Mouse (Mus musculus) lung, postnatal 0 days (tissue): ENCODE results near the gene Itih3. TPM values are rescaled to one million over a fixed set of nuclear protein-coding genes. Genes with fewer than 3 reads are reported as not detected.

Source experiments
- ATAC-seq: fragments of 200-750 bp; cut with Nextera tagmentation; 2 replicates; pipeline ENCODE4 v1.8.0; 2017; ENCODE audit warnings: moderate library complexity
- DNase-seq: peaks from one replicate; pipeline ENCODE4 v3.0.0-alpha.2; 2016; ENCODE audit warnings: low spot score
- H3K27ac ChIP-seq: fragments of 300-500 bp; sonication (generic); 2 replicates; pipeline ENCODE4 v1.5.1; 2014; ENCODE audit warnings: antibody characterized with exemption, mild to moderate bottlenecking, low read length, mixed read lengths
- H3K27me3 ChIP-seq: fragments of 300-500 bp; sonication (generic); replicated peaks from 2 replicates; pipeline ENCODE4 v1.6.1; 2014; ENCODE audit warnings: low read length, mixed read lengths; ENCODE audit not compliant: insufficient read depth
- H3K36me3 ChIP-seq: fragments of 300-500 bp; sonication (generic); 2 replicates; pipeline ENCODE4 v1.6.1; 2014; ENCODE audit warnings: low read length, mixed read lengths; ENCODE audit not compliant: insufficient read depth
- H3K4me1 ChIP-seq: fragments of 300-500 bp; sonication (generic); 2 replicates; pipeline ENCODE4 v1.6.1; 2014; ENCODE audit warnings: antibody characterized with exemption, low read depth, low read length, mixed read lengths; ENCODE audit not compliant: insufficient read depth
- H3K4me2 ChIP-seq: fragments of 300-500 bp; sonication (generic); replicated peaks from 2 replicates; pipeline ENCODE4 v1.6.1; 2014; ENCODE audit warnings: low read depth, mild to moderate bottlenecking, low read length, moderate library complexity, mixed read lengths
- H3K4me3 ChIP-seq: fragments of 300-500 bp; sonication (generic); 2 replicates; pipeline ENCODE4 v1.5.1; 2014; ENCODE audit warnings: low read depth, low read length
- H3K9ac ChIP-seq: fragments of 300-500 bp; sonication (generic); replicated peaks from 2 replicates; pipeline ENCODE4 v1.6.1; 2014; ENCODE audit warnings: low read depth, mild to moderate bottlenecking
- H3K9me3 ChIP-seq: fragments of 300-500 bp; sonication (generic); 2 replicates; pipeline ENCODE4 v1.6.1; 2016; ENCODE audit warnings: low read length, mixed read lengths
- CTCF ChIP-seq: IDR thresholded peaks from 2 replicates; pipeline ENCODE4 v1.5.1; 2016; ENCODE audit warnings: antibody characterized with exemption, mild to moderate bottlenecking
- EP300 ChIP-seq: IDR thresholded peaks from 2 replicates; pipeline ENCODE4 v1.6.1; 2016; ENCODE audit warnings: antibody characterized with exemption, mild to moderate bottlenecking, control low read depth
- WGBS: fragments of 180-500 bp; shearing (Covaris S2); extraction: QIAGEN DNeasy Blood & Tissue Kit; methylation state at CpG from one replicate; pipeline ENCODE4 v1.1.7; 2014; 5-methylcytosine and 5-hydroxymethylcytosine counted together
- polyA plus RNA-seq: library from polyadenylated mRNA; unstranded; fragments of >200 nt; fragmentation: Nextera tagmentation; extraction: Ambion mirVana; gene quantifications from 2 replicates; pipeline ENCODE4 v1.2.1, GENCODE M21; 2015

The Itih3 gene
- polyA plus RNA-seq, 1 experiment from 2014 or later, result 2.5 TPM

- ATAC-seq, result peak; percentile 39
- DNase-seq, result peak; percentile 88
- Histone ChIP-seq H3K4me1 (peaks cover 14% of the 10 kb centered on the region), H3K9ac (no peak overlapping the region), H3K4me2 (no peak overlapping the region), H3K27me3 (no peaks in the 10 kb centered on the region), H3K4me3 (no peak overlapping the region), H3K27ac (peak overlapping the region; percentile 88), H3K9me3 (no peaks in the 10 kb centered on the region), H3K36me3 (0 out of 2 replicates have a peak, but pooled peaks cover 4% of the 10 kb centered on the region)
- WGBS, result 64% methylated on average over 25 of the region's 25 CpGs
- TF ChIP-seq EP300 (peak; percentile 26; the same call in 1 of the 2 replicates), CTCF (peak; percentile 12)
Observed at GRCm38 (mm10) chr14:30870206-30871147, 53.1 kb downstream of the Itih3 start.

- no peak overlapping the region for H3K4me2 ChIP-seq
- peak; percentile 55 for ATAC-seq
- no peak overlapping the region for H3K9ac ChIP-seq
Observed at GRCm38 (mm10) chr14:30869391-30869801, 54.2 kb downstream of the Itih3 start.

GRCm38 (mm10) chr14:30868826-30869225 lies 54.7 kb downstream of the Itih3 start:
- WGBS, result 84% methylated on average over 10 of the region's 10 CpGs
- ATAC-seq (no peak), DNase-seq (no peak)
- TF ChIP-seq EP300 (no peak), CTCF (no peak)
- Histone ChIP-seq H3K4me1 (peaks cover 12% of the 10 kb centered on the region), H3K4me2 (no peak overlapping the region), H3K4me3 (no peak overlapping the region), H3K9ac (no peak overlapping the region), H3K9me3 (no peaks in the 10 kb centered on the region), H3K27me3 (no peaks in the 10 kb centered on the region), H3K27ac (peak overlapping the region; percentile 88), H3K36me3 (0 out of 2 replicates have a peak, but pooled peaks cover 4% of the 10 kb centered on the region)

More at GRCm38 (mm10) chr14:30869391-30869801, 54.2 kb downstream of the Itih3 start:
- no peaks in the 10 kb centered on the region for H3K9me3 ChIP-seq
- TF ChIP-seq EP300 (no peak), CTCF (peak; percentile 15; the same call in 1 of the 2 replicates)
- peak overlapping the region; percentile 88 for H3K27ac ChIP-seq
- 71% methylated on average over 8 of the region's 8 CpGs for WGBS
- peak; percentile 78 for DNase-seq
- no peaks in the 10 kb centered on the region for H3K27me3 ChIP-seq
- H3K4me3 ChIP-seq, result no peak overlapping the region
- H3K36me3 ChIP-seq, result 0 out of 2 replicates have a peak, but pooled peaks cover 4% of the 10 kb centered on the region
- H3K4me1 ChIP-seq, result peaks cover 12% of the 10 kb centered on the region

- peak; percentile 92 for DNase-seq
- H3K27me3 ChIP-seq, result no peaks in the 10 kb centered on the region
- no peak overlapping the region for H3K4me2 ChIP-seq
- no peaks in the 10 kb centered on the region for H3K9me3 ChIP-seq
- 26% methylated on average over 5 of the region's 5 CpGs for WGBS
- no peak overlapping the region for H3K27ac ChIP-seq
- peak; percentile 98 for TF ChIP-seq CTCF
- TF ChIP-seq EP300, result no peak
- peaks cover 12% of the 10 kb centered on the region for H3K4me1 ChIP-seq
- no peak overlapping the region for H3K9ac ChIP-seq
- H3K36me3 ChIP-seq, result no peaks in the 10 kb centered on the region
- no peak overlapping the region for H3K4me3 ChIP-seq
- peak; percentile 54 for ATAC-seq
Observed at GRCm38 (mm10) chr14:30867042-30867441, 56.5 kb downstream of the Itih3 start.

- H3K4me3 ChIP-seq, result no peak overlapping the region
- TF ChIP-seq CTCF (peak; percentile 82), EP300 (no peak)
- no peaks in the 10 kb centered on the region for H3K9me3 ChIP-seq
- H3K27me3 ChIP-seq, result no peaks in the 10 kb centered on the region
- no peaks in the 10 kb centered on the region for H3K36me3 ChIP-seq
- H3K4me2 ChIP-seq, result no peak overlapping the region
- no peak overlapping the region for H3K9ac ChIP-seq
- no peak overlapping the region for H3K27ac ChIP-seq
- ATAC-seq (no peak), DNase-seq (peak; percentile 71)
- peaks cover 13% of the 10 kb centered on the region for H3K4me1 ChIP-seq
- 64% methylated on average over 3 of the region's 3 CpGs for WGBS
Observed at GRCm38 (mm10) chr14:30865311-30865710, 58.2 kb downstream of the Itih3 start.

GRCm38 (mm10) chr14:30862368-30862767 lies 61.2 kb downstream of the Itih3 start:
- ATAC-seq (no peak), DNase-seq (no peak)
- no peak overlapping the region for H3K9ac ChIP-seq
- H3K27me3 ChIP-seq, result no peaks in the 10 kb centered on the region
- H3K4me1 ChIP-seq, result peaks cover 4% of the 10 kb centered on the region
- H3K9me3 ChIP-seq, result no peaks in the 10 kb centered on the region
- H3K27ac ChIP-seq, result no peak overlapping the region
- H3K4me2 ChIP-seq, result no peak overlapping the region
- WGBS, result 65% methylated on average over 9 of the region's 9 CpGs
- TF ChIP-seq EP300 (no peak), CTCF (no peak)
- no peak overlapping the region for H3K4me3 ChIP-seq
- H3K36me3 ChIP-seq, result no peaks in the 10 kb centered on the region
